Mouse (Mus musculus) limb, embryonic 15.5 days (tissue): Measurements from ENCODE around the gene Sys1. TPM values are rescaled to one million over a fixed set of nuclear protein-coding genes. Genes with fewer than 3 reads are reported as not detected.

ENCODE experiments used
- ATAC-seq: fragments of 200-750 bp; cut with Nextera tagmentation; 2 replicates; pipeline ENCODE4 v1.8.0; 2017; ENCODE audit warnings: low read depth, moderate TSS enrichment; ENCODE audit not compliant: insufficient number of reproducible peaks, low FRiP score, low TSS enrichment
- H3K27ac ChIP-seq: fragments of 300-500 bp; sonication (generic); 2 replicates; pipeline ENCODE4 v1.5.1; 2015; ENCODE audit warnings: moderate library complexity, mild to moderate bottlenecking, inconsistent platforms
- H3K27me3 ChIP-seq: fragments of 300-500 bp; sonication (generic); 2 replicates; pipeline ENCODE4 v1.6.1; 2015; ENCODE audit warnings: inconsistent platforms
- H3K36me3 ChIP-seq: fragments of 300-500 bp; sonication (generic); 2 replicates; pipeline ENCODE4 v1.6.1; 2015; ENCODE audit warnings: inconsistent platforms
- H3K4me1 ChIP-seq: fragments of 300-500 bp; sonication (generic); 2 replicates; pipeline ENCODE4 v1.6.1; 2015; ENCODE audit warnings: inconsistent platforms
- H3K4me2 ChIP-seq: fragments of 300-500 bp; sonication (generic); 2 replicates; pipeline ENCODE4 v1.6.1; 2015; ENCODE audit warnings: mild to moderate bottlenecking, inconsistent platforms
- H3K4me3 ChIP-seq: fragments of 300-500 bp; sonication (generic); 2 replicates; pipeline ENCODE4 v1.5.1; 2015; ENCODE audit warnings: mild to moderate bottlenecking, inconsistent platforms
- H3K9ac ChIP-seq: fragments of 300-500 bp; sonication (generic); 2 replicates; pipeline ENCODE4 v1.6.1; 2015; ENCODE audit warnings: inconsistent platforms
- H3K9me3 ChIP-seq: fragments of 300-500 bp; sonication (generic); 2 replicates; pipeline ENCODE4 v1.6.1; 2016; ENCODE audit warnings: inconsistent platforms
- WGBS: fragments of 180-500 bp; shearing (Covaris S2); methylation state at CpG from one replicate; pipeline ENCODE4 v1.1.7; 2015; 5-methylcytosine and 5-hydroxymethylcytosine counted together
- polyA plus RNA-seq: library from polyadenylated mRNA; unstranded; fragments of >200 nt; fragmentation: Nextera tagmentation; extraction: Ambion mirVana; gene quantifications from 2 replicates; pipeline ENCODE4 v1.2.1, GENCODE M21; 2015

Sys1 gene
- polyA plus RNA-seq, 1 experiment from 2014 or later = 61.2 TPM

- no peaks in the 10 kb centered on the region for H3K9me3 ChIP-seq
- peaks cover 16% of the 10 kb centered on the region for H3K36me3 ChIP-seq
- H3K4me3 ChIP-seq = no peak overlapping the region
- no peak overlapping the region for H3K4me2 ChIP-seq
- 39% methylated on average over 4 of the region's 5 CpGs for WGBS
- no peak overlapping the region for H3K9ac ChIP-seq
- H3K4me1 ChIP-seq = no peaks in the 10 kb centered on the region
- H3K27ac ChIP-seq = no peak overlapping the region
- ATAC-seq = no peak
- no peaks in the 10 kb centered on the region for H3K27me3 ChIP-seq
Measured at GRCm38 (mm10) chr2:164510621-164511190, 53.9 kb downstream of the Sys1 start.

- Histone ChIP-seq H3K36me3 (peaks cover under 1% of the 10 kb centered on the region), H3K9ac (no peak overlapping the region), H3K27me3 (no peaks in the 10 kb centered on the region), H3K4me1 (no peaks in the 10 kb centered on the region), H3K27ac (no peak overlapping the region), H3K4me2 (no peak overlapping the region), H3K9me3 (no peaks in the 10 kb centered on the region), H3K4me3 (no peak overlapping the region)
- ATAC-seq = no peak
- WGBS = 61% methylated on average over 13 of the region's 14 CpGs
Measured at GRCm38 (mm10) chr2:164512121-164512909, 55.6 kb downstream of the Sys1 start.

GRCm38 (mm10) chr2:164513389-164513788 lies 56.6 kb downstream of the Sys1 start:
- Histone ChIP-seq H3K4me1 (peaks cover 6% of the 10 kb centered on the region; the same call in 1 of the 2 replicates), H3K36me3 (no peaks in the 10 kb centered on the region; the same call in 1 of the 2 replicates), H3K27ac (no peak overlapping the region), H3K4me3 (no peak overlapping the region), H3K9ac (no peak overlapping the region), H3K9me3 (no peaks in the 10 kb centered on the region), H3K27me3 (no peaks in the 10 kb centered on the region), H3K4me2 (no peak overlapping the region)
- WGBS = 59% methylated on average over 8 of the region's 8 CpGs
- no peak for ATAC-seq

- no peak for ATAC-seq
- Histone ChIP-seq H3K4me3 (no peak overlapping the region), H3K9me3 (no peaks in the 10 kb centered on the region), H3K36me3 (no peaks in the 10 kb centered on the region), H3K27ac (no peak overlapping the region), H3K4me1 (peaks cover 16% of the 10 kb centered on the region; the same call in 1 of the 2 replicates), H3K4me2 (no peak overlapping the region), H3K9ac (no peak overlapping the region), H3K27me3 (no peaks in the 10 kb centered on the region)
- 89% methylated on average over 3 of the region's 3 CpGs for WGBS
Measured at GRCm38 (mm10) chr2:164514916-164515315, 58.2 kb downstream of the Sys1 start.

GRCm38 (mm10) chr2:164515897-164516296 lies 59.1 kb downstream of the Sys1 start:
- H3K36me3 ChIP-seq = no peaks in the 10 kb centered on the region
- ATAC-seq = no peak
- peaks cover 16% of the 10 kb centered on the region; the same call in 1 of the 2 replicates for H3K4me1 ChIP-seq
- H3K4me3 ChIP-seq = no peak overlapping the region
- H3K4me2 ChIP-seq = no peak overlapping the region
- no peaks in the 10 kb centered on the region for H3K9me3 ChIP-seq
- no peaks in the 10 kb centered on the region for H3K27me3 ChIP-seq
- no peak overlapping the region for H3K9ac ChIP-seq
- H3K27ac ChIP-seq = no peak overlapping the region
- 71% methylated on average over 9 of the region's 9 CpGs for WGBS

GRCm38 (mm10) chr2:164516592-164516991 lies 59.8 kb downstream of the Sys1 start:
- peaks cover 17% of the 10 kb centered on the region; the same call in 1 of the 2 replicates for H3K4me1 ChIP-seq
- no peaks in the 10 kb centered on the region for H3K9me3 ChIP-seq
- no peaks in the 10 kb centered on the region for H3K36me3 ChIP-seq
- H3K27me3 ChIP-seq = no peaks in the 10 kb centered on the region
- H3K4me2 ChIP-seq = no peak overlapping the region
- ATAC-seq = no peak
- H3K9ac ChIP-seq = no peak overlapping the region
- 74% methylated on average over 11 of the region's 11 CpGs for WGBS
- no peak overlapping the region for H3K27ac ChIP-seq
- no peak overlapping the region for H3K4me3 ChIP-seq

GRCm38 (mm10) chr2:164517485-164518221 lies 60.9 kb downstream of the Sys1 start:
- Histone ChIP-seq H3K9me3 (no peaks in the 10 kb centered on the region), H3K27ac (peak overlapping the region; percentile 87), H3K36me3 (no peaks in the 10 kb centered on the region), H3K4me1 (peaks cover 27% of the 10 kb centered on the region), H3K4me2 (no peak overlapping the region), H3K9ac (no peak overlapping the region), H3K4me3 (no peak overlapping the region), H3K27me3 (no peaks in the 10 kb centered on the region)
- peak; percentile 35; the same call in 1 of the 2 replicates for ATAC-seq
- 36% methylated on average over 9 of the region's 10 CpGs for WGBS

- no peak overlapping the region for H3K4me3 ChIP-seq
- H3K27me3 ChIP-seq = no peaks in the 10 kb centered on the region
- peaks cover 27% of the 10 kb centered on the region for H3K4me1 ChIP-seq
- no peaks in the 10 kb centered on the region for H3K36me3 ChIP-seq
- no peak overlapping the region for H3K9ac ChIP-seq
- 26% methylated on average over 11 of the region's 11 CpGs for WGBS
- H3K9me3 ChIP-seq = no peaks in the 10 kb centered on the region
- H3K27ac ChIP-seq = peak overlapping the region; percentile 87
- no peak overlapping the region for H3K4me2 ChIP-seq
- peak; percentile 56; the same call in 1 of the 2 replicates for ATAC-seq
Measured at GRCm38 (mm10) chr2:164518266-164519170, 61.8 kb downstream of the Sys1 start.

- no peak for ATAC-seq
- WGBS = 32% methylated on average over 6 of the region's 6 CpGs
Measured at GRCm38 (mm10) chr2:164519171-164519526, 62.4 kb downstream of the Sys1 start.

GRCm38 (mm10) chr2:164520782-164521181 lies 64.0 kb downstream of the Sys1 start:
- H3K9ac ChIP-seq = no peak overlapping the region
- ATAC-seq = no peak

More at GRCm38 (mm10) chr2:164519171-164519526, 62.4 kb downstream of the Sys1 start:
- peaks cover 27% of the 10 kb centered on the region for H3K4me1 ChIP-seq
- H3K9me3 ChIP-seq = no peaks in the 10 kb centered on the region
- no peak overlapping the region for H3K4me3 ChIP-seq
- H3K36me3 ChIP-seq = no peaks in the 10 kb centered on the region
- H3K4me2 ChIP-seq = no peak overlapping the region
- no peak overlapping the region for H3K9ac ChIP-seq
- no peaks in the 10 kb centered on the region for H3K27me3 ChIP-seq
- H3K27ac ChIP-seq = peak overlapping the region; percentile 87

GRCm38 (mm10) chr2:164521841-164522240 lies 65.1 kb downstream of the Sys1 start:
- 11% methylated on average over 11 of the region's 11 CpGs for WGBS
- Histone ChIP-seq H3K4me2 (peak overlapping the region; percentile 10; the same call in 1 of the 2 replicates), H3K27me3 (no peaks in the 10 kb centered on the region), H3K9me3 (no peaks in the 10 kb centered on the region), H3K4me1 (peaks cover 27% of the 10 kb centered on the region), H3K9ac (no peak overlapping the region), H3K27ac (peak overlapping the region; percentile 39), H3K4me3 (no peak overlapping the region; the same call in 1 of the 2 replicates), H3K36me3 (no peaks in the 10 kb centered on the region)
- no peak for ATAC-seq

More at GRCm38 (mm10) chr2:164520782-164521181, 64.0 kb downstream of the Sys1 start:
- no peaks in the 10 kb centered on the region for H3K36me3 ChIP-seq
- H3K27me3 ChIP-seq = no peaks in the 10 kb centered on the region
- WGBS = 23% methylated on average over 3 of the region's 3 CpGs
- H3K4me2 ChIP-seq = no peak overlapping the region
- H3K27ac ChIP-seq = no peak overlapping the region
- H3K4me3 ChIP-seq = no peak overlapping the region
- H3K4me1 ChIP-seq = peaks cover 27% of the 10 kb centered on the region
- H3K9me3 ChIP-seq = no peaks in the 10 kb centered on the region
